Mouse (Mus musculus) CH12.LX (cell line): ENCODE measurements around the gene March7.

Source experiments
- MAFK ChIP-seq: IDR thresholded peaks from 2 replicates; pipeline ENCODE4 v1.6.1; 2011; ENCODE audit warnings: low read length, improper control_type of control experiment; ENCODE audit not compliant: insufficient replicate concordance
- POLR2A ChIP-seq: IDR thresholded peaks from 2 replicates; pipeline ENCODE4 v1.6.1; 2011; ENCODE audit warnings: low read depth, mild to moderate bottlenecking, improper control_type of control experiment, low read length
- ZNF384 ChIP-seq: IDR thresholded peaks from 2 replicates; pipeline ENCODE4 v1.6.1; 2012; ENCODE audit warnings: low read depth, low read length, improper control_type of control experiment, inconsistent platforms

DNA sequence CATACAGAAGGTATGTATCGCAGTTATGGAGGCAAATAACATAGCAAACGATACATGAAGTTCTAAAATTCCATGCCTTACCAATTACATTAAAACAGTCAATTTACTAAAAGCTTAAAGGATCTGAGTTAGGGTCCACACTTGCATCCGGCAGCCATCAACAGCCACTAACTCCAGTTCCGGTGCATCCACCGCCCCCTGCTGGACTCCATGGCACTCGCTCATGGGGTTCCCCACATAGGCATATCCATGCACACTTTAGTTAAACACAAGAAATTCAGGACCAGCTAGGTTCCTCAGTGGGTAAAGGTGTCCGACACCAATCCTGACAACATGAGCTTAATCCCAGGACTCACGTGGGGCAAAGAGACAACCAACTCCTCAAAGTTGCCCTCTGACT, 9.0 kb upstream of the March7 start:
- TF ChIP-seq POLR2A (no peak), MAFK (no peak), ZNF384 (no peak)
